Mouse (Mus musculus) intestine, embryonic 14.5 days (tissue): Measurements from ENCODE around the gene Gtf2f1. TPM values are rescaled to one million over a fixed set of nuclear protein-coding genes. Genes with fewer than 3 reads are reported as not detected.

Experiments used
- ATAC-seq: fragments of 200-750 bp; cut with Nextera tagmentation; replicated peaks from 2 replicates; pipeline ENCODE4 v1.8.0; 2017; ENCODE audit warnings: low read depth, moderate number of reproducible peaks, moderate TSS enrichment, moderate library complexity; ENCODE audit not compliant: low FRiP score, low TSS enrichment
- DNase-seq: peaks from one replicate; pipeline ENCODE4 v3.0.0-alpha.2; 2018; ENCODE audit warnings: low spot score
- H3K27ac ChIP-seq: fragments of 300-500 bp; sonication (generic); 2 replicates; pipeline ENCODE4 v1.5.1; 2014; ENCODE audit warnings: low read depth, mild to moderate bottlenecking, control low read depth
- H3K27me3 ChIP-seq: fragments of 300-500 bp; sonication (generic); replicated peaks from 2 replicates; pipeline ENCODE4 v1.6.1; 2014; ENCODE audit warnings: low read length, control low read depth; ENCODE audit not compliant: control insufficient read depth, insufficient read depth
- H3K36me3 ChIP-seq: fragments of 300-500 bp; sonication (generic); 2 replicates; pipeline ENCODE4 v1.6.1; 2014; ENCODE audit warnings: low read length, control low read depth; ENCODE audit not compliant: control insufficient read depth, insufficient read depth
- H3K4me1 ChIP-seq: fragments of 300-500 bp; sonication (generic); replicated peaks from 2 replicates; pipeline ENCODE4 v1.6.1; 2014; ENCODE audit warnings: low read length, control low read depth, mixed read lengths; ENCODE audit not compliant: control insufficient read depth, insufficient read depth
- H3K4me2 ChIP-seq: fragments of 300-500 bp; sonication (generic); 2 replicates; pipeline ENCODE4 v1.6.1; 2014; ENCODE audit warnings: low read length
- H3K4me3 ChIP-seq: fragments of 300-500 bp; sonication (generic); 2 replicates; pipeline ENCODE4 v1.5.1; 2014; ENCODE audit warnings: low read depth, low read length, control low read depth, mixed read lengths
- H3K9ac ChIP-seq: fragments of 300-500 bp; sonication (generic); 2 replicates; pipeline ENCODE4 v1.6.1; 2014; ENCODE audit warnings: mild to moderate bottlenecking, low read length
- H3K9me3 ChIP-seq: fragments of 300-500 bp; sonication (generic); 2 replicates; pipeline ENCODE4 v1.6.1; 2016; ENCODE audit warnings: low read length, control low read depth; ENCODE audit not compliant: control insufficient read depth
- WGBS: fragments of 180-500 bp; shearing (Covaris S2); extraction: QIAGEN DNeasy Blood & Tissue Kit; methylation state at CpG from one replicate; pipeline ENCODE4 v1.1.7; 2014; 5-methylcytosine and 5-hydroxymethylcytosine counted together
- polyA plus RNA-seq: library from polyadenylated mRNA; unstranded; fragments of >200 nt; fragmentation: Nextera tagmentation; extraction: Ambion mirVana; gene quantifications from 2 replicates; pipeline ENCODE4 v1.2.1, GENCODE M21; 2014

Gene Gtf2f1
- polyA plus RNA-seq, 1 experiment from 2014 or later: 60.5 TPM

DNA sequence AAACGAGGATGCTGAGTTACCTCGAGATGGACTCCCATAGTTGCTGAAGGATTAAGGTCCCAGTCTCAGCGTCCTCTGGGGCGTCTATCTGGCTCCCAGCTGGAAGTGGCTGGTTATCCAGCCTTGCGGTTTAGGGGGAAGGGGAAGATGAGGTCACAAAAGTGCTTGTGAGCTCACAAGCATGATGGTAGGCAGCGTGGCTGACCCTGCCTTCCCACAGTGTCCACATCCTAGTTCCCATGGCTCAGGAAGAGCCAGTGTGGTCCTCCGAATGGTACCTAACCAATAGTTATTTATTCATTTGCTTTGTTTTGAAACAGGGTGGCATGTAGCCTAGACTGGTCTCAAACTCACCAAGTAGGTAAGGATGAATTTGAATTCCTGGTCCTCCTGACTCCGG lies 30.5 kb upstream of the Gtf2f1 start, which contains the start of gene Slc25a41:
TSS of gene Slc25a41 (minus strand) at position 101 of the 400 bp plus-strand sequence.
- H3K4me3 ChIP-seq: no peak within 1 kb of the TSS
- DNase-seq: no peak
- peaks cover 12% of the 10 kb centered on the region; the same call in 1 of the 2 replicates for H3K27me3 ChIP-seq
- 0 out of 2 replicates have a peak, but pooled peaks cover 6% of the 10 kb centered on the region for H3K36me3 ChIP-seq
- no peaks in the 10 kb centered on the region for H3K9me3 ChIP-seq
- no peak within 1 kb of the TSS for H3K4me2 ChIP-seq
- H3K4me1 ChIP-seq: no peaks in the 10 kb centered on the region
- ATAC-seq: no peak
- no peak within 1 kb of the TSS for H3K27ac ChIP-seq
- H3K9ac ChIP-seq: no peak within 1 kb of the TSS
- 73% methylated on average over 8 of the region's 8 CpGs for WGBS

- H3K9me3 ChIP-seq: no peaks in the 10 kb centered on the region
- no peak overlapping the region for H3K9ac ChIP-seq
- WGBS: 35% methylated on average over 8 of the region's 8 CpGs
- peaks cover 12% of the 10 kb centered on the region; the same call in 1 of the 2 replicates for H3K27me3 ChIP-seq
- H3K27ac ChIP-seq: no peak overlapping the region
- H3K4me2 ChIP-seq: no peak overlapping the region
- ATAC-seq (no peak), DNase-seq (no peak)
- no peak overlapping the region for H3K4me3 ChIP-seq
- H3K4me1 ChIP-seq: no peaks in the 10 kb centered on the region
- no peaks in the 10 kb centered on the region for H3K36me3 ChIP-seq
Observed at GRCm38 (mm10) chr17:57038978-57039377, 27.9 kb upstream of the Gtf2f1 start.

- H3K9ac ChIP-seq: no peak overlapping the region
- H3K36me3 ChIP-seq: peaks cover 13% of the 10 kb centered on the region
- no peaks in the 10 kb centered on the region for H3K27me3 ChIP-seq
- H3K4me3 ChIP-seq: no peak overlapping the region
- H3K27ac ChIP-seq: no peak overlapping the region
- 88% methylated on average over 4 of the region's 4 CpGs for WGBS
- peak overlapping the region; percentile 65; the same call in 1 of the 2 replicates for H3K4me2 ChIP-seq
- H3K4me1 ChIP-seq: peaks cover 13% of the 10 kb centered on the region
- H3K9me3 ChIP-seq: no peaks in the 10 kb centered on the region
- no peak for DNase-seq
- ATAC-seq: no peak
Observed at GRCm38 (mm10) chr17:57032854-57033253, 21.8 kb upstream of the Gtf2f1 start.

- Histone ChIP-seq H3K9ac (peak overlapping the region; percentile 47), H3K36me3 (peaks cover 23% of the 10 kb centered on the region), H3K4me3 (peak overlapping the region; percentile 79), H3K4me2 (peak overlapping the region; percentile 65), H3K27me3 (no peaks in the 10 kb centered on the region), H3K27ac (peak overlapping the region; percentile 83), H3K4me1 (peaks cover 13% of the 10 kb centered on the region), H3K9me3 (no peaks in the 10 kb centered on the region)
- DNase-seq (peak; percentile 98), ATAC-seq (peak; percentile 99)
- under 1% methylated on average over 38 of the region's 38 CpGs for WGBS
Observed at GRCm38 (mm10) chr17:57031661-57032420, 20.8 kb upstream of the Gtf2f1 start.

- no peaks in the 10 kb centered on the region for H3K27me3 ChIP-seq
- H3K4me2 ChIP-seq: peak within 1 kb of the TSS; percentile 85
- peak within 1 kb of the TSS; percentile 93 for H3K27ac ChIP-seq
- DNase-seq (peak; percentile 64), ATAC-seq (peak; percentile 0; the same call in 1 of the 2 replicates)
- peaks cover 31% of the 10 kb centered on the region for H3K36me3 ChIP-seq
- H3K9me3 ChIP-seq: no peaks in the 10 kb centered on the region
- under 1% methylated on average over 69 of the region's 99 CpGs for WGBS
- H3K4me1 ChIP-seq: peaks cover 13% of the 10 kb centered on the region
- H3K4me3 ChIP-seq: peak within 1 kb of the TSS; percentile 79
- H3K9ac ChIP-seq: peak within 1 kb of the TSS; percentile 99
Observed at GRCm38 (mm10) chr17:57030931-57031660, 20.0 kb upstream of the Gtf2f1 start, which contains the start of gene Khsrp. Gene Khsrp, minus strand, starts transcription at chr17:57031522.

- Histone ChIP-seq H3K9me3 (no peaks in the 10 kb centered on the region), H3K4me2 (peak overlapping the region; percentile 85), H3K9ac (peak overlapping the region; percentile 99), H3K36me3 (peaks cover 45% of the 10 kb centered on the region), H3K4me3 (peak overlapping the region; percentile 79), H3K27me3 (no peaks in the 10 kb centered on the region), H3K27ac (no peak overlapping the region), H3K4me1 (peaks cover 13% of the 10 kb centered on the region)
- no peak for ATAC-seq
- 29% methylated on average over 8 of the region's 8 CpGs for WGBS
- no peak for DNase-seq
Observed at GRCm38 (mm10) chr17:57029691-57030090, 18.6 kb upstream of the Gtf2f1 start.

DNA sequence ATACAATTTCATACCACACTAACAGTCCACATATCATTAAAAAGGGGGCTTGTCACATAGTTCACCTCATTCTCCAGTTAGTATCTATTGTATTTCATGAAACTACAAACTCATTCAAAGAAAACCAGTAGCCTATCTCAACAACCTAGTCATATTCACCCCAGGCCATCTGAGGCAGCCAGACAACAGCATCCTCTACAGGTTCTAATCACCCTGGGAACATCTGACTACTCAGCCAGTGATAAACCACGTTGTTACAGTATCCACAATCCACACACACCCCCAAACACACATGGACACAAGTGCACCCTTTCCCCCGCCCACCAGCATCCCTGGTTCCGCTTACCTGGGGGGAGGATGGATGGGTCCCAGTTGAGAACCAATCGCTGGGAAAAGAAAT lies 16.4 kb upstream of the Gtf2f1 start:
- peaks cover 67% of the 10 kb centered on the region for H3K36me3 ChIP-seq
- no peak overlapping the region for H3K4me3 ChIP-seq

DNA sequence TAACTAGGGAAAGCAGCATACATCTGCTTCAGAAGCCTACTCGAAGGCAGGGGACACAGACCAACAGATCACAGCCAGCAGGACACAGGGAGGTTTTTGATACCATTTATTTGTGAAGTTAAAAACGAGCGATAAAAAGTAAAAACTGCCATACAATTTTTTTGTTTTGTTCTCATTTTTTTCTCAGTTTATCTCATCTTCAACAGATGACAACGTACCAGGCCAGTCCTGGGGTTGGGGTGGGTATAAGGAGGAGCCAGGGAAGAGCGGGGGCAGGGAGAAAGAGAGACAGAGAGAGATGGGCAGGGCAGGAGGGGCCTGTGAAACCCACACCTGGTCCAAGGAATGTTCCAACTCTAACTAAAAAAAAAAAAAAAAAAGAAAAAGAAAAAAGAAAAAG lies 9.9 kb upstream of the Gtf2f1 start:
- Histone ChIP-seq H3K4me3 (no peak overlapping the region), H3K36me3 (peaks cover 62% of the 10 kb centered on the region), H3K4me1 (no peaks in the 10 kb centered on the region), H3K27me3 (no peaks in the 10 kb centered on the region), H3K4me2 (no peak overlapping the region), H3K27ac (no peak overlapping the region), H3K9ac (no peak overlapping the region), H3K9me3 (no peaks in the 10 kb centered on the region)
- DNase-seq (no peak), ATAC-seq (no peak)
- WGBS: 93% methylated on average over 5 of the region's 5 CpGs

More for the DNA sequence above, 16.4 kb upstream of the Gtf2f1 start:
- peaks cover 13% of the 10 kb centered on the region for H3K4me1 ChIP-seq
- no peak overlapping the region for H3K27ac ChIP-seq
- DNase-seq (no peak), ATAC-seq (no peak)
- WGBS: 86% methylated on average over 4 of the region's 4 CpGs
- no peaks in the 10 kb centered on the region for H3K9me3 ChIP-seq
- no peak overlapping the region for H3K4me2 ChIP-seq
- no peaks in the 10 kb centered on the region for H3K27me3 ChIP-seq
- no peak overlapping the region for H3K9ac ChIP-seq
